Mouse (Mus musculus) MN1 (cell line): ENCODE results near the gene Wars.

Experiments used
- DNase-seq: peaks from one replicate; pipeline ENCODE4 v3.0.0-alpha.2; 2016; ENCODE audit warnings: low spot score

Wars gene

DNA sequence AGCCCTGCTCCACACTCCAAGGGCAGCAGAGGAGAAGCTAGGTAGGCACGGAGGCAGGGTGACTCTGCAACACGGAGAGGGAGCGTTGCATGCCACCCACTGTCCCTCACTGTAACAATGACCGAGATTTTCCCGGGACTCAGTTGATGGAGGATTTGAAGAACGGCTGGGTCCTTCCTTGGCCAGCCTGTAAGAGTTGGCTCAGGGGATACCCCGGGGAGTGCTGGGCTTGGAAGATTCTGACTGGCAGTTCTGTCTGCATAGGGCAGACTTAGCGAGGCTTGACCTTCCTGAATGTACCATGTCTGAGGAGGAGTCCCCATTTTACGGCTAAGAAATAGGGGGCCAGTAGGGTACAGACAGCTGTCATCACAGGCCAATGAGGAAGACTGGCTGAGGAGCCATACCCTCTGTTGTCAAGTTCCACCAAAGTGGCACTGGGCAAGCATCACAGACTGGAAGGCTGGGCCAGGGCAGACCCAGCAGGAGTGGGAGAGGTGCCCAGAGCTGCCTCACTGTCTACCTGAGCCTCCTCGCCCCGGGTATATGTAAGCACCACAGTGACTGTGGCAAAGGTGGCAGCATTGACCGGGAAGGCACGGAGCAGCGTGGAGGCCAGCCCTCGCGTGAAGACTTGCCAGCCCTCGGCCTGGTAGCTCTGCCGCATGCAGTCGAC, 67.6 kb downstream of the Wars start:
- no peak for DNase-seq

DNA sequence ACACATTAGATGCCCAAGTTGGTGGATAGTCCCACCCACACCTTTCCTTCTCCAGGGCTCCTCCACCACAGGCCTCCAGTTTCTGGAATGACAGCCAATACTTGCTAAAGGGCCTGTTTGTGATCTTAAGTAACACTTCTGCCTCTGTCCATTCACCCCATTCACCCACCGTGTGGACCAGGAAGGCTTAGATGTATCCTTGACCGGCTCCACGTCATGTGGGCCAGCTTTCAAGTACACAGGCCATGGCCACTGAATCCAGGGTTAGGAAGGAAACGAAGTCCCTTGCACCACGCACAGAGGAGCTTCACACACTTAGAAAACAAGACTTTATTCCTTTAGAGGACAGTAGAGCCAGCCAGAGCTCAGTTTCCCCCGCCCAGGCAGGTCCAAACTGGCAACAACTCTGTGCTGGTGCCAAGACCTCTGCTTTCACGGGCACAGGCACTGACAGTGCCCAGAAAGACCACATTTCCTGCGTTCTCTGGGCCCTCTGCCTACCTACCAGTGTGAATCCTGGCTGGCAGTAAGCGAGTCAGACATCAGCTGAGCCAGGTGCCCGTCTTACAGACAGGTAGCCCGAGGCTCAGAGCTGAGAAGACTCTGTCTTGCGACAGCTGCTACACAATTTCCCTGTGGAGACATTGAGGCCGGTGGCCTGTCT, 68.3 kb downstream of the Wars start:
- DNase-seq, result no peak

DNA sequence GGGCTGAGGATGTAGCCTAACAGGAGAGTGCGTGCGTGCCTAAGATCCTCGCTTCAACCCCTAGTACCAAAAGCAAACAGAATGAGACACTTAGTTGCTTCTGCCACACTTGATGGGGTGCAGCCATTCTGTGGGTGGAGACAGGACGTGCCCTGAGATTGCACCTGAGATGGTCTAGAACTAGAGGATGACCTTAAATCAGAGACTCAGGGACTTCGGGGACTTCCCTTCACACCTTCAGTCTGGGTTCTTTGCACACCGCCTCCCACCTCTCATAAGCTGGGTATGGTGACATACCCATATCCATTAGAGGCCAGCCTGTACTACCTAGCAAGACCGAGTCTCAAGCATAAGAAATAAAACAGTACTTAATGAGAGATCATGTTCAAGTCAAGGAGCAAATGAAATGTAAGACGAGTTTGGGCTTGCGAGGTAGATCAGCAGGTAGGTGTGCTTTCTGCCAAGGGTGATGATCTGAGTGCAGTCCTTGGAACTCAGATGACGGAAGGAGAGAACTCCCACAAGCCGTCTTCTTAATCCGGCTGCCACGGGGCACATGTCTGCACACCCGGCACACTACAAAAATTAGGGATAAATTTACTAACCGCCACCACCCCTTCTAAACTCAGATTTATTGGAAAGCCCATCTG, 69.6 kb downstream of the Wars start:
- DNase-seq, result no peak

DNA sequence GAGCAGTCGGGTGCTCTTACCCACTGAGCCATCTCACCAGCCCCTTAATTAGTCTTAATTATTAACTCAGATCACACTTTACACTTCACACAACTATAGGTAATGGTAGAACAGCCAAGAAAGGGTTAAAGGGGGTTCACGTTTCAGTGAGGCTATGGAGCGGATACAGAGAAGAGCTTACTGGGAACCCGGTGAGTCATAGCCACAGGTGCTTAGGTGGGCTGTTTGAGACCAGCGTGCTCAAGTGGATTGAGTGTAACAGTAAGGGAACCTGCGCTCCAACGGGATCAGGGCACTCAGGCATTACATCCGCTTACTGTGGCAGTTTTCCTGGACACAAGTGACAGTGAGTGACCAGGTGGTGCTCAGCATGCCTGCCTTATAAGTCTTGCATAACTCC, 70.9 kb downstream of the Wars start:
- DNase-seq, result no peak

DNA sequence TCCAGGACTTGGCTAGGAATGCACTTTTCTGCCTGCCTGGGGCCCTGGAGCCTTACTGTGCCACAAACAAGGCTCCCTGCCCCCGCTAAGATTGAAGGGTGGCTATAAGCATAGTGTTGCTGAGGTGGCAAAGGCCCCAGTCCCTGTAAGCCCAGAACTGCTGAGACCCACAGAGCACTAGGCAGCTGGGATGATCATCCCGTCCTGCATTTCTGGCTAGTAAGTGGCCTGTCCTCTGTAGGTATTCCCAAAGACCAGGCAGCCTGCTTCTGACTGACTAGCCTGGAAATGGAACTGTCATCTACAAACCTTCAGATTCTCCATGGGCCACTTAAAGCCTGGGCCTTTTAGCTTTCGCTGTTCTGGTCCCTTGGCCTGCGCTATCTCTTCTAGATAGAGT, 73.5 kb downstream of the Wars start:
- no peak for DNase-seq

DNA sequence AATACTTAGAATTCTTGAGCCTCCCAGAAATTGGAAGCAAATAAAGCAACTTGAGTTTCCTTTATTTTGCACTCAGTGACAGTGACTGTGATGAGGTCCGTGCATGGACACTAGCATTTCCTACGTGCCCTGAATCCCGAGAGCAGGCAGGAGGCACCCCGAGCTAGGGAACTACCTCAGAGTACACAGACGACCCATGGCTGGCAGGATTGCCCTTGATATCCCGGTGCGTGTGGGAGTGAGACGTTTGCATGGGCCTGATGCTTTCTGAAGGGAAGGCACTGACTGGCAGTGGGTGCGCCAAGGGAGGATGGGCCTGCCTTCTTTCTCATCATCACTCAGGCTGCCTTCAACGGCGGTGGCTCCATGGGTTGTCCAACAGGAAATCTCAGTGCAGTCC, 77.4 kb downstream of the Wars start:
- no peak for DNase-seq

- DNase-seq, result no peak
Observed at GRCm38 (mm10) chr12:108814470-108814869, 79.5 kb downstream of the Wars start.

DNA sequence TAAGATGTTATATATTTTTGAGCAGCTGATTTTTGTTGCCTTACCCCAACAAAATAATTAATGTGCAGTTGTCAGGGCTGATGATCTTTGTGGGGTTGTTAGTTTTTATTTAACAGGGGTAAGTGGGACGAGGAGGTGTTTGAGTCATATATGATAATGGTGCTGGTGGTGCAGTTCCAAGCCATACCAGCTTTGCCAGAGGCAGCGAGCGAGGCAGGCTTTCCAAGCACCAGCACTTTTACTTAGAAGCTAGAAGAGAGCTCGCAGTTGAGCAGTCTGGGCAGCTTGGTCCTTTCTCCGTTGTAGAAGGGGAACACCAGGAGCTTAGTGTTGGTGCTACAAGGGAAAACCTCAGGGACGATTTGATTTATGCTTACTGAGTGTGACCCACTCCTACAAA, 81.5 kb downstream of the Wars start:
- DNase-seq, result no peak

- DNase-seq, result no peak
Observed at GRCm38 (mm10) chr12:108811133-108811532, 82.8 kb downstream of the Wars start.

GRCm38 (mm10) chr12:108810309-108810708, 83.7 kb downstream of the Wars start:
- DNase-seq, result no peak
